Mouse (Mus musculus) inflammation-experienced regulatory T-cells (primary cell): Measurements from ENCODE around the gene Myh7. TPM values are rescaled to one million over a fixed set of nuclear protein-coding genes. Genes with fewer than 3 reads are reported as not detected.

Experiments
- polyA plus RNA-seq, 2 experiments: library from polyadenylated mRNA; unstranded; fragments of 100-300 nt; shearing (Covaris generic); gene quantifications; one replicate each; pipeline ENCODE4 v1.2.1; 2017

Myh7 gene
- 1 to 10 TPM in 1 of 2 experiments, under 1 TPM in 1; 0.39 to 1.8 TPM for polyA plus RNA-seq

DNA sequence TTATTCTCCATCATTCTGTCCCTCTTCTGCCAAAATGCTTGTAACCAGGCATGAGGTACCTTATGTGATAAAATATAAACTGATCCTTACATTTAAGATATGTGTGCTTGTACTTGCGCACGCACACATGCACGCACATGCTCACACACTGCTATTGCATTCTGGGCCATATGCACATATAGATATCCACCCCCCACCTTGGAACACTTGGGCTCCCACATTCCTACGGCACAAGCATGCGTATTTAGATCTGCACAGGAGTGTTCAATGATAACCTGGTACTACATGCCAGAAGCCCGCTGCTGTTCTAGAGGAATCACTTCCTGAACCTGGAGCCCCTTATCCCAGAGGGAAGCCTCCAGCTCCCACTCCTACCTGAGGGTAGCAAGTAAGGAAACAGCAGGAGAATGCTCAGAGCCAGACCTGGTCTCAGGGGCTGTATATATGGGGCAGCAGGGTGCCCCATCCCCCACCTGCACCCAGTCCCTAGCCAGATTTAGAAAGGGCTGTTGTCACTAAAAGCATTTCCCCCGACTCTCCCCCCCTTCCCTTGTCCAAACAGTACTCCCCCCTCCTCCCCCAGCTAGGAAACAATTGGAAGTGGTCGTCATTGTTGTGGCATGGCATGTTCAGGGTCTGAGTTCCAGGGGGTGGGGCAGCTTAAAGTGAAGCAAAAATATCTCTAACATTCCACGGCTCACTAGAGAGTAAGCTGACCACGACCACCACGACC lies at the start of gene Myh7:
Gene Myh7, minus strand, starts transcription at position 491 of the 733 bp plus-strand sequence.

GRCm38 (mm10) chr14:55014991-55015766 lies 20.8 kb upstream of the Myh7 start, which contains the start of gene Ngdn:
Gene Ngdn (plus strand): TSS chr14:55015454.

GRCm38 (mm10) chr14:54976633-54977032 lies 17.8 kb downstream of the Myh7 start, which contains the start of gene Gm17428:
Gene Gm17428 (plus strand): TSS chr14:54976933.

DNA sequence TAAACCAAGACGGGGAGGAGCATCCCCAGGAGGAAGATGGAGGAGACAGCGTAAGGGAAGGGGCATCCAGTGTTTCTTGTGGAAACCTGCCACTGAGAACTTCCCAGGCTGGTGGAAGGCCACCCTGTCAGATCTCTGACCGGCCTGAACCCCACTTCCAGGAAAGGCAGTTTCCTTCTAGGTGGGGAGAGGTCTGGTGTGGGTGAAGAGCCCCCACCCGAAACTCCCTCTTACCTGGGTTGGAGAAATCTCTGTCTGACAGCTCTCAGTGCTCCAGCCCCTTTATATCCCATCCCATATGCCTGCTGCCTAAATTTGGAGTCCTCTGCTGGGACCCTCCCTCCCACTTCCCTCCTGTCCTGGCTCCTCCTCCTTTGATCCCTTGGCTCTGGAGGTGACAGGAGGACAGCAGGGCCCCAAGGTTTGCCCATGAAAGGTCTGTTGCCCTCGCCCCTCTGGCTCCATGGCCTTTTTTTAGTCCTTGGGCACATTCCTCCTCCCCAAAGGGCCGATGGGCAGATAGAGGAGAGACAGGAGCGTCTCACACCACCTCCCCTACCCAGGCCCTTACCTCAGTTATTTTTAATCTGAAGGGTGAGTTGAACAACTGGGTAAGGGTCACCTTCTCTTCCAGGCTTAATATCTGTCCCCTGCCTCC lies 28.0 kb downstream of the Myh7 start, which contains the start of gene Myh6:
Gene Myh6, minus strand, starts transcription at position 608 of the 658 bp plus-strand sequence.

DNA sequence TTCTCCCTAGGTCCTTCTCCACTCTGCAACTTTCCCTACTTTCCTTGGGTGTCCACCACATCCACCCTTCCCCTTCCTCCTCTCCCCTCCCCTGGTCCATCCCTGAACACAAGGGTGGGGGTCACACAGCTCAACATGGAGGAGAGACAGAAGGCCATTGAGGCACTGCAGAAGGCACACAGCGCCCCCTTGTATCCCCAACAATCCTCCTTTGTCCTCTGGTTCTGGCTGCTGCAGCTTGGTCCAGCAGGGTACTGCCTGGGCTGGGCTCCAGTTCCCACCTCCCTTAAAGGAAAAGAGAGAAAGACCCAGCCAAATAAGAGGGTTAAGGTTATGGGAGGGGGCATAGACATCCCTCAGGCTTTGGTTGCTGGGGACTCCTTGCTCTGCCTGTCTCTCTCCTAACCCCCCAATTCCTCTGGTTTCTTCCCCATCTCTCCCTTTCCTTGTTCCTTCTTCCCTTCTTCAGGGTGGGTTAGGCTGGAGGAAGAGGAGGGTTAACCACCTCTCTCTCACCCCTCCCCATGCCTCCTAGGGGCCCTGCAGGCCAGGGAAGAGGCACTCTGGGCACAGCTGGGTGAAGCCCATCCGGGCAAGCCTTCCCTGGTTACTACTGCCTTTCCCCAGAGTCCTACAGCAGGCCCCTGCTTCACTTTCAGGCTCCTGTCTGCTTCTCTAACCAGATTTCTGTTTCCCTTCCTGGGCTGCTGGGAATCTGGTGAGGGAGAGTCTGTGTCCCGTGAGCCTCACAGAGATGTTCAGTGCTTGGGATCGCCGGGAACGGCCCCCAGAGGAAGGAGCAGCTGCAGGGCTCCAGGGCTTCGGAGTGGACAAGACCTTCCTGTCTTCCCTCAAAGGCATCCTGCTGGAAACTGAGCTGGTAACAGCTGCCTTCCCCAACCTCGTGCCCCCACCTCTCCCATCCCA lies 58.3 kb downstream of the Myh7 start, which contains the start of gene Cmtm5:
Gene Cmtm5, plus strand, starts transcription at position 358 of the 927 bp plus-strand sequence.

GRCm38 (mm10) chr14:54932645-54933150 lies 61.7 kb downstream of the Myh7 start, which contains the start of gene Il25:
Gene Il25 (plus strand): TSS chr14:54932695.

GRCm38 (mm10) chr14:54925349-54926342 lies 68.8 kb downstream of the Myh7 start, which contains the start of gene Efs:
Gene Efs (minus strand): TSS chr14:54926126.

Other genes starting within 250 kb of the Myh7 start
- gene Slc7a8, start 212.7 kb downstream of the Myh7 start, polyA plus RNA-seq, result under 1 TPM; 0.14 to 0.76 TPM
- gene Rnf212b, start 180.5 kb downstream of the Myh7 start, polyA plus RNA-seq, result not detected
- 10 to 100 TPM; 13.5 to 15.9 TPM for gene Homez, start 123.7 kb downstream of the Myh7 start, polyA plus RNA-seq
- 1 to 10 TPM; 2.2 to 4.4 TPM for gene Ppp1r3e, start 117.1 kb downstream of the Myh7 start, polyA plus RNA-seq
- 1 to 10 TPM in 1 of 2 experiments, under 1 TPM in 1; 0.54 to 1.4 TPM for gene Bcl2l2, start 111.2 kb downstream of the Myh7 start, polyA plus RNA-seq
- not detected for gene Gm20521, start 111.2 kb downstream of the Myh7 start, polyA plus RNA-seq
- 100 to 1,000 TPM; 192 TPM for gene Pabpn1, start 102.1 kb downstream of the Myh7 start, polyA plus RNA-seq
- 1 to 10 TPM; 1.8 to 8.8 TPM for gene Slc22a17, start 81.5 kb downstream of the Myh7 start, polyA plus RNA-seq
- under 1 TPM; 0.35 to 0.92 TPM for gene Efs, start 68.5 kb downstream of the Myh7 start, polyA plus RNA-seq
- under 1 TPM; 0.19 to 0.71 TPM for gene Il25, start 61.9 kb downstream of the Myh7 start, polyA plus RNA-seq
- gene Cmtm5, start 58.4 kb downstream of the Myh7 start, polyA plus RNA-seq, result 10 to 100 TPM in 1 of 2 experiments, under 1 TPM in 1; 0.39 to 10.2 TPM
- gene Myh6, start 27.7 kb downstream of the Myh7 start, polyA plus RNA-seq, result 1 to 10 TPM in 1 of 2 experiments, under 1 TPM in 1; 0.05 to 1.4 TPM
- gene Gm17428, start 17.7 kb downstream of the Myh7 start, polyA plus RNA-seq, result not detected
- 100 to 1,000 TPM; 124 to 159 TPM for gene Ngdn, start 20.8 kb upstream of the Myh7 start, polyA plus RNA-seq
- 1 to 10 TPM; 5.9 to 8.6 TPM for gene Zfhx2, start 97.7 kb upstream of the Myh7 start, polyA plus RNA-seq
- gene Thtpa, start 100.2 kb upstream of the Myh7 start, polyA plus RNA-seq, result 10 to 100 TPM; 11.8 to 12.9 TPM
- 100 to 1,000 TPM; 146 to 159 TPM for gene Ap1g2, start 112.0 kb upstream of the Myh7 start, polyA plus RNA-seq
- 1 to 10 TPM in 1 of 2 experiments, under 1 TPM in 1; 0.14 to 2.3 TPM for gene Jph4, start 122.3 kb upstream of the Myh7 start, polyA plus RNA-seq
- gene Dhrs2, start 227.4 kb upstream of the Myh7 start, polyA plus RNA-seq, result not detected